Mouse (Mus musculus) forebrain, embryonic 15.5 days (tissue): ENCODE measurements around the gene Rpl5. TPM values are rescaled to one million over a fixed set of nuclear protein-coding genes. Genes with fewer than 3 reads are reported as not detected.
A peak's percentile ranks its signal among the peaks of the same experiment; 100 is the strongest.

Experiments used
- ATAC-seq: fragments of 200-750 bp; cut with Nextera tagmentation; replicated peaks from 2 replicates; pipeline ENCODE4 v1.8.0; 2017; ENCODE audit warnings: mild to moderate bottlenecking, moderate TSS enrichment, moderate library complexity
- H3K27ac ChIP-seq: fragments of 300-500 bp; sonication (generic); replicated peaks from 2 replicates; pipeline ENCODE4 v1.5.1; 2015; ENCODE audit warnings: mild to moderate bottlenecking, inconsistent platforms
- H3K27me3 ChIP-seq: fragments of 300-500 bp; sonication (generic); 2 replicates; pipeline ENCODE4 v1.6.1; 2015; ENCODE audit warnings: inconsistent platforms
- H3K36me3 ChIP-seq: fragments of 300-500 bp; sonication (generic); 2 replicates; pipeline ENCODE4 v1.6.1; 2015; ENCODE audit warnings: mild to moderate bottlenecking, inconsistent platforms
- H3K4me1 ChIP-seq: fragments of 300-500 bp; sonication (generic); 2 replicates; pipeline ENCODE4 v1.6.1; 2015; ENCODE audit warnings: inconsistent platforms
- H3K4me2 ChIP-seq: fragments of 300-500 bp; sonication (generic); replicated peaks from 2 replicates; pipeline ENCODE4 v1.6.1; 2015; ENCODE audit warnings: mild to moderate bottlenecking, inconsistent platforms
- H3K4me3 ChIP-seq: fragments of 300-500 bp; sonication (generic); 2 replicates; pipeline ENCODE4 v1.5.1; 2015; ENCODE audit warnings: mild to moderate bottlenecking, inconsistent platforms
- H3K9ac ChIP-seq: fragments of 300-500 bp; sonication (generic); replicated peaks from 2 replicates; pipeline ENCODE4 v1.6.1; 2015; ENCODE audit warnings: mild to moderate bottlenecking, inconsistent platforms
- H3K9me3 ChIP-seq: fragments of 300-500 bp; sonication (generic); 2 replicates; pipeline ENCODE4 v1.6.1; 2016; ENCODE audit warnings: inconsistent platforms
- WGBS: fragments of 180-500 bp; shearing (Covaris S2); methylation state at CpG from one replicate; pipeline ENCODE4 v1.1.7; 2015; ENCODE audit warnings: mixed read lengths; 5-methylcytosine and 5-hydroxymethylcytosine counted together
- polyA plus RNA-seq: library from polyadenylated mRNA; unstranded; fragments of >200 nt; fragmentation: Nextera tagmentation; extraction: Ambion mirVana; gene quantifications from 2 replicates; pipeline ENCODE4 v1.2.1, GENCODE M21; 2015

Gene Rpl5
- 69.9 and 71.3 TPM in 2 replicates for polyA plus RNA-seq

- Histone ChIP-seq H3K4me1 (peaks cover 18% of the 10 kb centered on the region), H3K27me3 (no peaks in the 10 kb centered on the region), H3K27ac (peak within 1 kb of the TSS; percentile 92), H3K4me3 (peak within 1 kb of the TSS; percentile 98), H3K4me2 (peak within 1 kb of the TSS; percentile 61), H3K36me3 (peaks cover 29% of the 10 kb centered on the region), H3K9me3 (no peaks in the 10 kb centered on the region), H3K9ac (peak within 1 kb of the TSS; percentile 98)
- ATAC-seq = peak; percentile 98
- 4% methylated on average over 66 of the region's 66 CpGs for WGBS
Measured at GRCm38 (mm10) chr5:107900206-107901013, at the start of gene Rpl5. Rpl5 (plus strand) TSS chr5:107900502.

- Histone ChIP-seq H3K27ac (no peak overlapping the region), H3K9ac (no peak overlapping the region), H3K4me3 (no peak overlapping the region), H3K36me3 (no peaks in the 10 kb centered on the region), H3K9me3 (no peaks in the 10 kb centered on the region), H3K4me2 (no peak overlapping the region), H3K27me3 (no peaks in the 10 kb centered on the region), H3K4me1 (peaks cover 13% of the 10 kb centered on the region)
- no peak for ATAC-seq
- WGBS = 13% methylated on average over 6 of the region's 6 CpGs
Measured at GRCm38 (mm10) chr5:107853807-107854206, 46.5 kb upstream of the Rpl5 start.

- 67% methylated on average over 3 of the region's 3 CpGs for WGBS
- H3K36me3 ChIP-seq = no peaks in the 10 kb centered on the region
- no peak overlapping the region for H3K4me3 ChIP-seq
- H3K27me3 ChIP-seq = no peaks in the 10 kb centered on the region
- H3K27ac ChIP-seq = no peak overlapping the region
- H3K4me2 ChIP-seq = no peak overlapping the region
- ATAC-seq = no peak
- H3K4me1 ChIP-seq = peaks cover 13% of the 10 kb centered on the region
- no peaks in the 10 kb centered on the region for H3K9me3 ChIP-seq
- H3K9ac ChIP-seq = no peak overlapping the region
Measured at GRCm38 (mm10) chr5:107854556-107854955, 45.7 kb upstream of the Rpl5 start.

DNA sequence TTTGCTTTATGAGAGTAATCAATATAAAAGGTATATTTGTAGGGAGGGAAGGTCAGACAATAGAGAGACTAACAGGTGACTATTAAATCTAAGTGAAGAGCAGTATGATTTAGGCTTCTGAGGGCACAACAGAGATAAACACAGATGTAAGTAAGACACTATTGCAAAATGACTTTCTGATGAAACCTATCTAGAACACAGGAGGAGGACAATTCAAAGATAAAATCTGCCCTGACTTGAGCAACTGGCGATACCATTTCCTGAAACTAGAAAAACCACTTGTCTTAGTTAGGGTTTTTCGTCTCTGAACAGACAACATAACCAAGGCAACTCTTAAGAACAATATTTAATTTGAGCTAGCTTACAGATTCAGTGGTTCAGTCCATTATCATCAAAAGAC, 44.8 kb upstream of the Rpl5 start:
- no peak overlapping the region for H3K4me2 ChIP-seq
- no peaks in the 10 kb centered on the region for H3K27me3 ChIP-seq
- no peaks in the 10 kb centered on the region for H3K36me3 ChIP-seq
- 96% methylated on average over 2 of the region's 2 CpGs for WGBS
- H3K4me1 ChIP-seq = peaks cover 13% of the 10 kb centered on the region
- H3K4me3 ChIP-seq = no peak overlapping the region
- no peak for ATAC-seq
- H3K27ac ChIP-seq = no peak overlapping the region
- no peaks in the 10 kb centered on the region for H3K9me3 ChIP-seq
- no peak overlapping the region for H3K9ac ChIP-seq

- no peak overlapping the region for H3K4me2 ChIP-seq
Measured at GRCm38 (mm10) chr5:107858963-107859362, 41.3 kb upstream of the Rpl5 start.

GRCm38 (mm10) chr5:107863971-107864370, 36.3 kb upstream of the Rpl5 start:
- Histone ChIP-seq H3K9ac (no peak overlapping the region), H3K4me3 (no peak overlapping the region), H3K27ac (no peak overlapping the region), H3K4me1 (peaks cover 10% of the 10 kb centered on the region; the same call in 1 of the 2 replicates), H3K27me3 (no peaks in the 10 kb centered on the region), H3K36me3 (no peaks in the 10 kb centered on the region), H3K9me3 (no peaks in the 10 kb centered on the region), H3K4me2 (no peak overlapping the region)
- WGBS = 87% methylated on average over 3 of the region's 3 CpGs
- ATAC-seq = no peak

More at GRCm38 (mm10) chr5:107858963-107859362, 41.3 kb upstream of the Rpl5 start:
- ATAC-seq = no peak
- Histone ChIP-seq H3K4me1 (peaks cover 9% of the 10 kb centered on the region), H3K27me3 (no peaks in the 10 kb centered on the region), H3K9me3 (no peaks in the 10 kb centered on the region), H3K36me3 (no peaks in the 10 kb centered on the region), H3K4me3 (no peak overlapping the region), H3K27ac (no peak overlapping the region), H3K9ac (no peak overlapping the region)
- WGBS = 51% methylated on average over 2 of the region's 2 CpGs

- Histone ChIP-seq H3K9ac (no peak overlapping the region), H3K27me3 (no peaks in the 10 kb centered on the region), H3K4me1 (peaks cover 10% of the 10 kb centered on the region; the same call in 1 of the 2 replicates), H3K27ac (no peak overlapping the region), H3K36me3 (no peaks in the 10 kb centered on the region), H3K9me3 (no peaks in the 10 kb centered on the region), H3K4me3 (no peak overlapping the region), H3K4me2 (no peak overlapping the region)
- ATAC-seq = no peak
- WGBS = 74% methylated on average over 2 of the region's 2 CpGs
Measured at GRCm38 (mm10) chr5:107866127-107867126, 33.9 kb upstream of the Rpl5 start.

DNA sequence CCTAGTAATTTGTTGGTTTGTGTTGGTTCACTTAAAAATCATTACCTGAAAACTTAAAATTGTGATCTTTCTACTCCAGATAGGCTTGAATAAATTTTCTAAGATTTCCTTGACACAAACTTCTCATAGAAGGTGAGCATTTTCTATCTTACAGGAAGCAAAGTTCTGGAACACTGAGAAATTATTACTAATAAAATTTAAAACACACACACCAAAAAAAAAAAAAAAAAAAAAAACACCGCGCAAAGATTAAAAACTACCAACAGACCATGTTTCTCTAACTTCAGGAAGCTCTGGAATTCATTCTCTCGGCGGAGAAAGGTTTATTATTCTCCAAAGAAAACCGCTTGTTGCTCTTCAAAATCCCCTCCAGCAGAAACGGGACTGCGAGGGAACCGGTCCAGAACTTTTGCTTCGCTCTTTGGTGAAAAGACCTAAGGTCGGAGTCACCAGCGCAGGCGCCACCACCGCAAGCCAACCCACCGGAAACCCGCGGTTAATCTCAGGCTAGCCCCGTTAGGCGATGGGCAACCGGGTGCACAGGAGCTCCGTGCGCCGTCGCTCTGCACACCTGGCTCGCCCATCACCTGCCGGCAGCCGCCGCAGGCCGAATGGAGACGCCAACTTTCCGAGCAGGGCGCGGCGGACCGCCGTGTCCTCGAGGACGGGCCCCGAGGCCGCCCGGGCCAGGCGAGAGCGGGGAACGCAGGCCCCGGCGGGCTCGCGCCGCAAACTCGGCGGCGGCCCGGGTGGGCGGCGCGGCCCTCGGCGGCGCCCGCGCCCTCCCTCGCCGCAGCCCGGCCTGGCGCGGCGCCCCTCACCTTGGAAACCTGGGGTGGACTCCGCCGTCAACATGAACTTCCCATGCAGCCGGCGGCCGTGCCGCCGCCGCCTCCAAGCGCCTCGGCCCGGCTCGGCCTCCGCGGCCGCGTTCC, 32.1 kb upstream of the Rpl5 start:
- Histone ChIP-seq H3K4me1 (peaks cover 10% of the 10 kb centered on the region; the same call in 1 of the 2 replicates), H3K27ac (peak overlapping the region; percentile 91), H3K4me2 (peak overlapping the region; percentile 74), H3K9me3 (no peaks in the 10 kb centered on the region), H3K9ac (peak overlapping the region; percentile 77), H3K36me3 (no peaks in the 10 kb centered on the region), H3K27me3 (no peaks in the 10 kb centered on the region), H3K4me3 (peak overlapping the region; percentile 84)
- WGBS = under 1% methylated on average over 82 of the region's 82 CpGs
- peak; percentile 78 for ATAC-seq

- Histone ChIP-seq H3K27ac (peak overlapping the region; percentile 91), H3K9ac (peak overlapping the region; percentile 77), H3K36me3 (no peaks in the 10 kb centered on the region), H3K27me3 (no peaks in the 10 kb centered on the region), H3K4me1 (peaks cover 10% of the 10 kb centered on the region; the same call in 1 of the 2 replicates), H3K4me2 (peak overlapping the region; percentile 74), H3K9me3 (no peaks in the 10 kb centered on the region), H3K4me3 (peak overlapping the region; percentile 84)
- peak; percentile 98 for ATAC-seq
- under 1% methylated on average over 54 of the region's 58 CpGs for WGBS
Measured at GRCm38 (mm10) chr5:107868905-107869424, 31.3 kb upstream of the Rpl5 start.

DNA sequence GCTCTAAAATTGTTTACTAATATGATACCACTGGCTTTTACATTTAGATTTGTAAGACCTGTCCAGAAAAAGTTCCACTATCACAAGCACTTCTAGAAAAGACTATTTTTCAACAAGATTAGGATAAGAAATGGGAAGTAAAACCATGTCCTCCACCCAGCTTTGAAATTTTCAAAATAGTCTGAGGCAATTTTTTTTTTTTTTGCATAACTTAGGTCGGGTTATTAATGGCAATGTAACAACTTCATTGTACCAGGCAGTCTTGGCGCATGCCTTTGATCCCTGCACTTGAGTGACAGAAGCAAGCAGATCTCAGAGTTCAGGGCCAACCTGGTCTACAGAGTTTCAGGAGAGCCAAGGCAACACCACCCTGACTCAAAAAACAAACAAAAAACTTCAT, 30.6 kb upstream of the Rpl5 start:
- Histone ChIP-seq H3K4me2 (no peak overlapping the region), H3K9ac (no peak overlapping the region), H3K36me3 (no peaks in the 10 kb centered on the region), H3K4me1 (peaks cover 10% of the 10 kb centered on the region; the same call in 1 of the 2 replicates), H3K27me3 (no peaks in the 10 kb centered on the region), H3K27ac (no peak overlapping the region), H3K4me3 (no peak overlapping the region), H3K9me3 (no peaks in the 10 kb centered on the region)
- 53% methylated on average over 2 of the region's 2 CpGs for WGBS
- no peak for ATAC-seq

DNA sequence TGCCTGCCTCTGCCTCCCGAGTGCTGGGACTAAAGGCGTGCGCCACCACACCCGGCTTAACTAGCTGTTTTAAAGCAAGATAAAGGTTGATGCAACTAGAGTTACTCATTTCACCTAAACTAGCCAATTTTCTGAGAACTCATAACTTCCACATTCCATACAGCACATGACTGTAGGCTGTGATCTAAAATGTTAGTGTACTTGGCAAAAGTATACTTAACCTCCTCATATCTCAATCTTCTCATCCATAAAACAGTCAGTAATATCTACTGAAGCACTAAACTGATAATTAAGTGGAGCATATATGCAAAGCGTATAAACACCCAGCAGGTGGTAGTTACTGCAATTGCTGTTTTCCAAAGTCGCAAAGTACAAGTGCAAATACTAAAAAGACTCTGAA, 27.0 kb upstream of the Rpl5 start:
- Histone ChIP-seq H3K4me1 (no peaks in the 10 kb centered on the region), H3K36me3 (no peaks in the 10 kb centered on the region), H3K9me3 (no peaks in the 10 kb centered on the region), H3K27ac (no peak overlapping the region), H3K9ac (no peak overlapping the region), H3K27me3 (no peaks in the 10 kb centered on the region), H3K4me2 (no peak overlapping the region), H3K4me3 (no peak overlapping the region)
- WGBS = 86% methylated on average over 6 of the region's 6 CpGs
- no peak for ATAC-seq
